Mouse (Mus musculus) liver, embryonic 11.5 days (tissue): ENCODE results near the gene Slc22a12. TPM values are rescaled to one million over a fixed set of nuclear protein-coding genes. Genes with fewer than 3 reads are reported as not detected.

ENCODE experiments used
- ATAC-seq: fragments of 200-750 bp; cut with Nextera tagmentation; replicated peaks from 2 replicates; pipeline ENCODE4 v1.8.0; 2017; ENCODE audit warnings: moderate number of reproducible peaks, mild to moderate bottlenecking, moderate TSS enrichment, moderate library complexity; ENCODE audit not compliant: low FRiP score
- DNase-seq: peaks from one replicate; pipeline ENCODE4 v3.0.0-alpha.2; 2017; ENCODE audit warnings: low spot score
- H3K27ac ChIP-seq: fragments of 300-500 bp; sonication (generic); 2 replicates; pipeline ENCODE4 v1.5.1; 2014; ENCODE audit warnings: mild to moderate bottlenecking, low read depth, low read length, control low read depth
- H3K27me3 ChIP-seq: fragments of 300-500 bp; sonication (generic); replicated peaks from 2 replicates; pipeline ENCODE4 v1.6.1; 2014; ENCODE audit warnings: low read length, mixed read lengths; ENCODE audit not compliant: control insufficient read depth, insufficient read depth
- H3K36me3 ChIP-seq: fragments of 300-500 bp; sonication (generic); 2 replicates; pipeline ENCODE4 v1.6.1; 2014; ENCODE audit warnings: mild to moderate bottlenecking, low read length, moderate library complexity, mixed read lengths; ENCODE audit not compliant: control insufficient read depth, insufficient read depth
- H3K4me1 ChIP-seq: fragments of 300-500 bp; sonication (generic); replicated peaks from 2 replicates; pipeline ENCODE4 v1.6.1; 2014; ENCODE audit warnings: low read length, mixed read lengths; ENCODE audit not compliant: control insufficient read depth, insufficient read depth
- H3K4me2 ChIP-seq: fragments of 300-500 bp; sonication (generic); 2 replicates; pipeline ENCODE4 v1.6.1; 2014; ENCODE audit warnings: mild to moderate bottlenecking, control low read depth, moderate library complexity
- H3K4me3 ChIP-seq: fragments of 300-500 bp; sonication (generic); 2 replicates; pipeline ENCODE4 v1.5.1; 2014; ENCODE audit warnings: low read depth, low read length, control low read depth
- H3K9ac ChIP-seq: fragments of 300-500 bp; sonication (generic); 2 replicates; pipeline ENCODE4 v1.6.1; 2014; ENCODE audit warnings: low read depth, low read length, control low read depth
- H3K9me3 ChIP-seq: fragments of 300-500 bp; sonication (generic); 2 replicates; pipeline ENCODE4 v1.6.1; 2016; ENCODE audit warnings: low read length, inconsistent platforms, mixed read lengths; ENCODE audit not compliant: control insufficient read depth
- WGBS: fragments of 180-500 bp; shearing (Covaris S2); extraction: QIAGEN DNeasy Blood & Tissue Kit; methylation state at CpG from one replicate; pipeline ENCODE4 v1.1.7; 2014; 5-methylcytosine and 5-hydroxymethylcytosine counted together
- polyA plus RNA-seq: library from polyadenylated mRNA; unstranded; fragments of >200 nt; fragmentation: Nextera tagmentation; extraction: Ambion mirVana; gene quantifications from 2 replicates; pipeline ENCODE4 v1.2.1, GENCODE M21; 2014

Slc22a12 gene
- polyA plus RNA-seq, 1 experiment from 2014 or later = not detected

- H3K27ac ChIP-seq = no peak overlapping the region
- H3K9ac ChIP-seq = no peak overlapping the region
- 62% methylated on average over 14 of the region's 14 CpGs for WGBS
- no peaks in the 10 kb centered on the region for H3K9me3 ChIP-seq
- no peak overlapping the region for H3K4me3 ChIP-seq
- H3K36me3 ChIP-seq = no peaks in the 10 kb centered on the region
- ATAC-seq = no peak
- H3K4me2 ChIP-seq = no peak overlapping the region
- DNase-seq = no peak
- H3K4me1 ChIP-seq = no peaks in the 10 kb centered on the region; the same call in 1 of the 2 replicates
- H3K27me3 ChIP-seq = peaks cover 55% of the 10 kb centered on the region
These were observed 13.4 kb downstream of the Slc22a12 start for GRCm38 (mm10) chr19:6529265-6529985.

- H3K36me3 ChIP-seq = no peaks in the 10 kb centered on the region
- peaks cover 43% of the 10 kb centered on the region for H3K27me3 ChIP-seq
- DNase-seq (no peak), ATAC-seq (no peak)
- H3K27ac ChIP-seq = no peak overlapping the region
- no peak overlapping the region for H3K9ac ChIP-seq
- H3K4me2 ChIP-seq = no peak overlapping the region
- 81% methylated on average over 17 of the region's 17 CpGs for WGBS
- H3K4me1 ChIP-seq = no peaks in the 10 kb centered on the region; the same call in 1 of the 2 replicates
- H3K9me3 ChIP-seq = no peaks in the 10 kb centered on the region
- H3K4me3 ChIP-seq = no peak overlapping the region
These were observed 14.8 kb downstream of the Slc22a12 start for GRCm38 (mm10) chr19:6527839-6528531.

- Histone ChIP-seq H3K27ac (no peak overlapping the region), H3K4me2 (no peak overlapping the region), H3K9ac (no peak overlapping the region), H3K27me3 (peaks cover 38% of the 10 kb centered on the region), H3K4me3 (no peak overlapping the region), H3K36me3 (no peaks in the 10 kb centered on the region), H3K9me3 (no peaks in the 10 kb centered on the region), H3K4me1 (no peaks in the 10 kb centered on the region; the same call in 1 of the 2 replicates)
- DNase-seq (no peak), ATAC-seq (no peak)
- 89% methylated on average over 3 of the region's 3 CpGs for WGBS
These were observed 15.4 kb downstream of the Slc22a12 start for GRCm38 (mm10) chr19:6527439-6527838.

GRCm38 (mm10) chr19:6526010-6526409 is 16.8 kb downstream of the Slc22a12 start:
- no peaks in the 10 kb centered on the region for H3K36me3 ChIP-seq
- H3K4me1 ChIP-seq = no peaks in the 10 kb centered on the region
- peaks cover 24% of the 10 kb centered on the region for H3K27me3 ChIP-seq
- WGBS = 81% methylated on average over 9 of the region's 9 CpGs
- no peak for ATAC-seq
- no peak overlapping the region for H3K9ac ChIP-seq
- DNase-seq = no peak
- H3K4me3 ChIP-seq = no peak overlapping the region
- H3K4me2 ChIP-seq = no peak overlapping the region
- H3K9me3 ChIP-seq = no peaks in the 10 kb centered on the region
- no peak overlapping the region for H3K27ac ChIP-seq

- H3K4me3 ChIP-seq = no peak overlapping the region
- no peaks in the 10 kb centered on the region for H3K9me3 ChIP-seq
- peaks cover 15% of the 10 kb centered on the region for H3K27me3 ChIP-seq
- no peaks in the 10 kb centered on the region for H3K36me3 ChIP-seq
- no peak overlapping the region for H3K9ac ChIP-seq
- DNase-seq = no peak
- no peak overlapping the region for H3K4me2 ChIP-seq
- H3K4me1 ChIP-seq = no peaks in the 10 kb centered on the region
- no peak overlapping the region for H3K27ac ChIP-seq
- WGBS = 76% methylated on average over 4 of the region's 4 CpGs
- no peak for ATAC-seq
These were observed 17.8 kb downstream of the Slc22a12 start for GRCm38 (mm10) chr19:6525023-6525422.

GRCm38 (mm10) chr19:6522289-6522688 is 20.5 kb downstream of the Slc22a12 start:
- H3K9ac ChIP-seq = no peak overlapping the region
- H3K27me3 ChIP-seq = no peaks in the 10 kb centered on the region
- WGBS = 86% methylated on average over 14 of the region's 14 CpGs
- no peaks in the 10 kb centered on the region for H3K36me3 ChIP-seq
- ATAC-seq = no peak
- no peak overlapping the region for H3K4me2 ChIP-seq
- no peak overlapping the region for H3K27ac ChIP-seq
- DNase-seq = no peak
- H3K9me3 ChIP-seq = no peaks in the 10 kb centered on the region
- H3K4me3 ChIP-seq = no peak overlapping the region
- no peaks in the 10 kb centered on the region for H3K4me1 ChIP-seq

- H3K4me3 ChIP-seq = no peak overlapping the region
- 74% methylated on average over 3 of the region's 3 CpGs for WGBS
- no peak overlapping the region for H3K27ac ChIP-seq
- H3K9ac ChIP-seq = no peak overlapping the region
- DNase-seq (no peak), ATAC-seq (no peak)
- no peaks in the 10 kb centered on the region for H3K27me3 ChIP-seq
- no peaks in the 10 kb centered on the region for H3K9me3 ChIP-seq
- H3K4me1 ChIP-seq = no peaks in the 10 kb centered on the region
- no peak overlapping the region for H3K4me2 ChIP-seq
- H3K36me3 ChIP-seq = no peaks in the 10 kb centered on the region
These were observed 21.2 kb downstream of the Slc22a12 start for GRCm38 (mm10) chr19:6521630-6522029.

- H3K36me3 ChIP-seq = no peaks in the 10 kb centered on the region
- WGBS = 40% methylated on average over 2 of the region's 2 CpGs
- DNase-seq (no peak), ATAC-seq (no peak)
- H3K27ac ChIP-seq = no peak overlapping the region
- peaks cover 2% of the 10 kb centered on the region; the same call in 1 of the 2 replicates for H3K27me3 ChIP-seq
- no peak overlapping the region for H3K4me2 ChIP-seq
- no peak overlapping the region for H3K9ac ChIP-seq
- H3K4me1 ChIP-seq = peaks cover 2% of the 10 kb centered on the region; the same call in 1 of the 2 replicates
- no peak overlapping the region for H3K4me3 ChIP-seq
- H3K9me3 ChIP-seq = no peaks in the 10 kb centered on the region
These were observed 23.3 kb downstream of the Slc22a12 start for GRCm38 (mm10) chr19:6519483-6519882.

GRCm38 (mm10) chr19:6518601-6519000 is 24.2 kb downstream of the Slc22a12 start:
- WGBS = 42% methylated on average over 5 of the region's 5 CpGs
- ATAC-seq (no peak), DNase-seq (no peak)
- no peak overlapping the region for H3K27ac ChIP-seq
- peaks cover 10% of the 10 kb centered on the region for H3K27me3 ChIP-seq
- no peak overlapping the region for H3K4me3 ChIP-seq
- no peaks in the 10 kb centered on the region for H3K9me3 ChIP-seq
- no peak overlapping the region for H3K4me2 ChIP-seq
- peaks cover 10% of the 10 kb centered on the region for H3K4me1 ChIP-seq
- H3K9ac ChIP-seq = no peak overlapping the region
- H3K36me3 ChIP-seq = no peaks in the 10 kb centered on the region
